Comparison of ENCODE assay signal across 8 mouse cellular contexts in the genomic region with DNA sequence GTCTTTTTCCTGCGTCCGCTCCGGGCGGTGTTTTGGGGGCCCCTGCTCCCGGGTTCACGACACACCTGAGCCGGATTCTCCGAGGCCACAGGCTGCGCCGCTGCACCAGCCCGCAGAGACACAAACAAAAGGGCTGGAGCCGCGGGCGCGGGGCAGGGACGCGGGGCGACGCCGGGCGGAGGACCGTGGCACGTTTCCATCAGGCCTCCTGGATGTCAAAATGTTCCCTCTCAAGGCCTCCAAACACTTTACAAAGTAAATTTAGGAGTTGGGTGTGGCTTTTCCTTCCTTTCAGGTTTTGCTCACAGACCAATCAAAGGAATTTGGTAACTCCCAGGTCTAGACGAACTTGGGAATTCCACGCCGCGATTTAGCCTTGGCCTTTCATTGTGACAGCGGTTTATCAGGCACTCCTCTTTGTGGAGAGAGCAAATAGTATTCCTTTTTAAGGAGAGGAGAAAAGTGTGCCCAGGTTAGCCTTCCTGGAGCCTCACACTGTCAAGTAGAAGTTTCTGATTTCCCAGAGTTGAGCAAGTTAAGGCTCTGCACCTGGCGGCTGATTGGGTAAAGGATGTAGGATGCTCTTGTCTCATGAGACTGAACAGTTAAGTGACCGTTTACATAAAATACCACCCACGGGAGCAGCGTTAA. TPM values are rescaled to one million over a fixed set of nuclear protein-coding genes. Genes with fewer than 3 reads are reported as not detected.
DNase-seq lines count a peak whose midpoint lies in the region; ATAC-seq and TF ChIP-seq lines count a peak whose summit lies in the region.

No protein-coding gene starts in this region.

- no peak for DNase-seq in kidney, postnatal 10 days
- peak; percentile 40 for DNase-seq in brain, embryonic 14.5 days (ENCODE audit: low read depth)
- no peak for DNase-seq in heart, embryonic 10.5 days (ENCODE audit: low spot score)
- DNase-seq in liver, embryonic 11.5 days (ENCODE audit: low spot score): no peak
- peak; percentile 55 for DNase-seq in naive thymus-derived CD4-positive, alpha-beta T cell, adult 2 months (ENCODE audit: low read depth)
- DNase-seq in frontal cortex, adult 2 months (ENCODE audit: extremely low spot score in 1 of 2, low spot score in 1 of 2): no peak
- DNase-seq in cerebellum, adult 8-10 months: no peak

- H3K4me3 ChIP-seq in kidney, embryonic 14.5 days (ENCODE audit: low read length): peak overlapping the region; percentile 61
- H3K4me3 ChIP-seq in heart, embryonic 10.5 days: peak overlapping the region; percentile 82
- peak overlapping the region; percentile 78 for H3K4me3 ChIP-seq in liver, embryonic 11.5 days (ENCODE audit: low read depth, low read length)

- H3K4me2 ChIP-seq in kidney, embryonic 14.5 days (replicated peaks; ENCODE audit: low read depth, low read length): peak overlapping the region; percentile 88
- H3K4me2 ChIP-seq in liver, embryonic 11.5 days: peak overlapping the region; percentile 89

- TF ChIP-seq POLR2A in brain, embryonic 14.5 days (IDR thresholded peaks at IDR 0.05; ENCODE audit: borderline replicate concordance, extremely low read depth, insufficient read depth, insufficient read length, poor library complexity, severe bottlenecking): no peak

- H3K36me3 ChIP-seq in kidney, embryonic 14.5 days (ENCODE audit: control insufficient read depth, insufficient read depth, low read length): no peaks in the 10 kb centered on the region
- no peaks in the 10 kb centered on the region for H3K36me3 ChIP-seq in heart, embryonic 10.5 days
- H3K36me3 ChIP-seq in liver, embryonic 11.5 days (ENCODE audit: control insufficient read depth, insufficient read depth, low read length): no peaks in the 10 kb centered on the region

- 2% methylated on average over 32 of the region's 32 CpGs for WGBS in kidney, embryonic 14.5 days
- 2% methylated on average over 32 of the region's 32 CpGs for WGBS in heart, embryonic 10.5 days
- 2% methylated on average over 32 of the region's 32 CpGs for WGBS in liver, embryonic 11.5 days

- H3K27ac ChIP-seq in kidney, embryonic 14.5 days (ENCODE audit: low read depth, low read length): peak overlapping the region; percentile 25; the same call in 1 of the 2 replicates
- peak overlapping the region; percentile 95 for H3K27ac ChIP-seq in heart, embryonic 10.5 days
- H3K27ac ChIP-seq in liver, embryonic 11.5 days (ENCODE audit: low read depth, low read length): peak overlapping the region; percentile 9

- H3K27me3 ChIP-seq in kidney, embryonic 14.5 days (ENCODE audit: control insufficient read depth, insufficient read depth, low read length): no peaks in the 10 kb centered on the region
- H3K27me3 ChIP-seq in heart, embryonic 10.5 days (ENCODE audit: insufficient read depth, poor library complexity, severe bottlenecking): peaks cover 5% of the 10 kb centered on the region; the same call in 1 of the 2 replicates
- H3K27me3 ChIP-seq in liver, embryonic 11.5 days (replicated peaks; ENCODE audit: control insufficient read depth, insufficient read depth, low read length): no peaks in the 10 kb centered on the region

- no peaks in the 10 kb centered on the region for H3K9me3 ChIP-seq in kidney, embryonic 14.5 days (ENCODE audit: control insufficient read depth, low read length)
- H3K9me3 ChIP-seq in heart, embryonic 10.5 days: no peaks in the 10 kb centered on the region
- H3K9me3 ChIP-seq in liver, embryonic 11.5 days (ENCODE audit: control insufficient read depth, low read length): no peaks in the 10 kb centered on the region

- ATAC-seq in kidney, embryonic 14.5 days (ENCODE audit: low FRiP score, low TSS enrichment): peak; percentile 37
- peak; percentile 16 for ATAC-seq in liver, embryonic 11.5 days (replicated peaks; ENCODE audit: low FRiP score)

- TF ChIP-seq CTCF in brain, embryonic 14.5 days (IDR thresholded peaks at IDR 0.05; ENCODE audit: borderline replicate concordance, extremely low read depth, insufficient read depth, insufficient read length): no peak

- peaks cover 42% of the 10 kb centered on the region for H3K4me1 ChIP-seq in kidney, embryonic 14.5 days (ENCODE audit: control insufficient read depth, insufficient read depth, low read length)
- H3K4me1 ChIP-seq in heart, embryonic 10.5 days: peaks cover 48% of the 10 kb centered on the region
- peaks cover 22% of the 10 kb centered on the region for H3K4me1 ChIP-seq in liver, embryonic 11.5 days (replicated peaks; ENCODE audit: control insufficient read depth, insufficient read depth, low read length)

- H3K9ac ChIP-seq in kidney, embryonic 14.5 days (ENCODE audit: low read depth, low read length): peak overlapping the region; percentile 78
- H3K9ac ChIP-seq in liver, embryonic 11.5 days (ENCODE audit: low read depth, low read length): peak overlapping the region; percentile 81

RNA-seq across cellular contexts. Expression of a gene that starts 0.6 kb away (rescaled TPM):
- polyA plus RNA-seq in kidney, embryonic 14.5 days (2014; fragmentation: Nextera tagmentation; extraction: Ambion mirVana): 34.1 and 54.3 TPM in 2 replicates
- polyA plus RNA-seq in brain, embryonic 14.5 days (2012; rRNA removed): 26.0 and 32.5 TPM in 2 replicates
- 40.8 and 44.4 TPM in 2 replicates for polyA plus RNA-seq in heart, embryonic 10.5 days (2016; fragmentation: Nextera tagmentation; extraction: Ambion mirVana)
- 28.3 and 30.1 TPM in 2 replicates for polyA plus RNA-seq in liver, embryonic 11.5 days (2014; fragmentation: Nextera tagmentation; extraction: Ambion mirVana)
- 23.8 and 27.7 TPM in 2 replicates for polyA plus RNA-seq in frontal cortex, adult 2 months (2012; rRNA removed)

Comparison
In these comparisons a context has a peak if more than half of its experiments do, and no peak if none do; other contexts are left out.
1. H3K27ac ChIP-seq: peak in every context shown above with its lines; median percentile 95 in heart, embryonic 10.5 days; 25 in kidney, embryonic 14.5 days; 9 in liver, embryonic 11.5 days.
2. DNase-seq: peak in brain, embryonic 14.5 days (single experiment) and naive thymus-derived CD4-positive, alpha-beta T cell, adult 2 months (single experiment); none in kidney, postnatal 10 days (single experiment), heart, embryonic 10.5 days (single experiment), liver, embryonic 11.5 days (single experiment), frontal cortex, adult 2 months (0 of 2) and cerebellum, adult 8-10 months (single experiment).
3. Peak in every context shown above with its lines, with median percentiles within 50 percentile points of each other: H3K4me3 ChIP-seq.